ENCODE assay signal across 14 mouse cellular contexts in genomic region chr3:107062771-107063170, GRCm38 (mm10). TPM values are rescaled to one million over a fixed set of nuclear protein-coding genes. Genes with fewer than 3 reads are reported as not detected.
DNase-seq lines count a peak whose midpoint lies in the region; ATAC-seq and TF ChIP-seq lines count a peak whose summit lies in the region.
"Had no signal": no experiment of that assay in that cellular context is flagged by ENCODE, and none has a peak within 500 bp of the region (broad histone marks: within the 10 kb centered on the region; RNA-seq: fewer than 3 reads in every experiment).

No protein-coding gene starts in this region.

- no peaks in the 10 kb centered on the region for H3K4me1 ChIP-seq in kidney, embryonic 14.5 days (ENCODE audit: control insufficient read depth, insufficient read depth, low read length)
- H3K4me1 ChIP-seq in hindbrain, embryonic 13.5 days (replicated peaks) = 0 out of 2 replicates have a peak, but pooled peaks cover 6% of the 10 kb centered on the region
- H3K4me1 ChIP-seq: embryonic facial prominence, embryonic 12.5 days; hindbrain, embryonic 12.5 days; kidney, embryonic 15.5 days had no signal

- no peaks in the 10 kb centered on the region for H3K79me2 ChIP-seq in C2C12 (ENCODE audit: control insufficient read depth, insufficient read depth)

- no peaks in the 10 kb centered on the region for H3K36me3 ChIP-seq in kidney, embryonic 14.5 days (ENCODE audit: control insufficient read depth, insufficient read depth, low read length)
- H3K36me3 ChIP-seq in C2C12 (ENCODE audit: control insufficient read depth, insufficient read depth) = no peaks in the 10 kb centered on the region
- H3K36me3 ChIP-seq in hindbrain, embryonic 13.5 days = no peaks in the 10 kb centered on the region
- H3K36me3 ChIP-seq: embryonic facial prominence, embryonic 12.5 days; hindbrain, embryonic 12.5 days; kidney, embryonic 15.5 days had no signal

- ATAC-seq in kidney, embryonic 14.5 days (ENCODE audit: low FRiP score, low TSS enrichment) = 0 out of 2 replicates have a peak, but pooled peaks have one; percentile 39
- peak; percentile 90 for ATAC-seq in inflammation-experienced regulatory T-cells, adult 6 months
- no peak for ATAC-seq in hindbrain, embryonic 13.5 days (ENCODE audit: low FRiP score)
- ATAC-seq: forebrain, embryonic 13.5 days had no signal

- H3K79me3 ChIP-seq in C2C12 (ENCODE audit: low read depth) = no peaks in the 10 kb centered on the region

- 54% methylated on average over 1 of the region's 1 CpGs for WGBS in kidney, embryonic 14.5 days
- WGBS in hindbrain, embryonic 13.5 days = 77% methylated on average over 1 of the region's 1 CpGs

- TF ChIP-seq CTCF in C2C12 (IDR thresholded peaks at IDR 0.05; ENCODE audit: control insufficient read depth, insufficient read depth, insufficient read length) = no peak

- no peak overlapping the region for H3K27ac ChIP-seq in kidney, embryonic 14.5 days (ENCODE audit: low read depth, low read length)
- no peak overlapping the region for H3K27ac ChIP-seq in hindbrain, embryonic 13.5 days
- H3K27ac ChIP-seq: embryonic facial prominence, embryonic 12.5 days; forebrain, embryonic 13.5 days; hindbrain, embryonic 12.5 days had no signal

- H3K4me2 ChIP-seq in kidney, embryonic 14.5 days (replicated peaks; ENCODE audit: low read depth, low read length) = no peak overlapping the region
- H3K4me2 ChIP-seq in hindbrain, embryonic 13.5 days = no peak overlapping the region
- H3K4me2 ChIP-seq: embryonic facial prominence, embryonic 12.5 days; forebrain, embryonic 13.5 days; hindbrain, embryonic 12.5 days; kidney, embryonic 15.5 days had no signal

- H3K4me3 ChIP-seq in kidney, embryonic 14.5 days (ENCODE audit: low read length) = no peak overlapping the region
- no peak overlapping the region for H3K4me3 ChIP-seq in C2C12 (ENCODE audit: insufficient read depth, poor library complexity, severe bottlenecking)
- H3K4me3 ChIP-seq in hindbrain, embryonic 13.5 days = no peak overlapping the region
- H3K4me3 ChIP-seq: embryonic facial prominence, embryonic 12.5 days; forebrain, embryonic 13.5 days; hindbrain, embryonic 12.5 days; kidney, embryonic 15.5 days had no signal

- no peak overlapping the region for H3K9ac ChIP-seq in kidney, embryonic 14.5 days (ENCODE audit: low read depth, low read length)
- no peak overlapping the region for H3K9ac ChIP-seq in hindbrain, embryonic 13.5 days
- H3K9ac ChIP-seq: embryonic facial prominence, embryonic 12.5 days; forebrain, embryonic 13.5 days; hindbrain, embryonic 12.5 days; kidney, embryonic 15.5 days had no signal

- no peak for DNase-seq in kidney, adult 18-20 months
- peak; percentile 64 for DNase-seq in Muller cell, postnatal 12 days (ENCODE audit: inconsistent ontology term)
- DNase-seq in testis, postnatal 10 days (ENCODE audit: low spot score) = no peak
- DNase-seq: cerebellum, postnatal 10 days had no signal

- no peaks in the 10 kb centered on the region for H3K27me3 ChIP-seq in kidney, embryonic 14.5 days (ENCODE audit: control insufficient read depth, insufficient read depth, low read length)
- no peaks in the 10 kb centered on the region for H3K27me3 ChIP-seq in C2C12 (ENCODE audit: control insufficient read depth, insufficient read depth, insufficient read length)
- no peaks in the 10 kb centered on the region for H3K27me3 ChIP-seq in hindbrain, embryonic 13.5 days
- H3K27me3 ChIP-seq: embryonic facial prominence, embryonic 12.5 days; forebrain, embryonic 13.5 days; hindbrain, embryonic 12.5 days; kidney, embryonic 15.5 days had no signal

- no peak overlapping the region for H3ac ChIP-seq in C2C12 (ENCODE audit: control insufficient read depth, insufficient read length, low read depth)

- no peaks in the 10 kb centered on the region for H3K9me3 ChIP-seq in kidney, embryonic 14.5 days (ENCODE audit: control insufficient read depth, low read length)
- no peaks in the 10 kb centered on the region for H3K9me3 ChIP-seq in hindbrain, embryonic 13.5 days
- H3K9me3 ChIP-seq: embryonic facial prominence, embryonic 12.5 days; forebrain, embryonic 13.5 days; hindbrain, embryonic 12.5 days; kidney, embryonic 15.5 days had no signal

TF ChIP-seq in C2C12, 6 proteins besides CTCF, POLR2A, EP300 and RAD21:
- TF ChIP-seq CEBPB (IDR thresholded peaks at IDR 0.05; ENCODE audit: low read depth) (peak; percentile 53), USF1 (IDR thresholded peaks at IDR 0.05; ENCODE audit: low read depth) (peak; percentile 96), FOSL1 (IDR thresholded peaks at IDR 0.05; ENCODE audit: insufficient read depth, low read length, poor library complexity, severe bottlenecking) (peak; percentile 98), MYOG (IDR thresholded peaks at IDR 0.05; ENCODE audit: control insufficient read depth, extremely low read depth, insufficient read length) (no peak), MAX (IDR thresholded peaks at IDR 0.05) (peak; percentile 63), MYOD1 (IDR thresholded peaks at IDR 0.05; ENCODE audit: control insufficient read depth, insufficient read length, low read depth) (peak; percentile 87)

RNA-seq across cellular contexts. Expression of gene Kcna3, which starts 26.8 kb away (rescaled TPM):
- polyA plus RNA-seq in kidney, embryonic 14.5 days (2014; fragmentation: Nextera tagmentation; extraction: Ambion mirVana) = 0.91 and 1.6 TPM in 2 replicates
- 0.04 TPM for polyA plus RNA-seq in C2C12 (2012; fragmentation: generic; extraction: Trizol)
- polyA plus RNA-seq in inflammation-experienced regulatory T-cells, adult 6 months (2017; shearing (Covaris generic)) = 10 to 100 TPM in 2 of 3 experiments, 1 to 10 TPM in 1; 9.4 to 18.5 (median 14.0) TPM
- 6.8 and 7.1 TPM in 2 replicates for polyA plus RNA-seq in hindbrain, embryonic 13.5 days (2015; fragmentation: Nextera tagmentation; extraction: Ambion mirVana)

RNA-seq across cellular contexts. Expression of gene Kcna2, which starts 38.2 kb away (rescaled TPM):
- polyA plus RNA-seq in kidney, embryonic 14.5 days (2014; fragmentation: Nextera tagmentation; extraction: Ambion mirVana) = 0.08 and 0.20 TPM in 2 replicates
- polyA plus RNA-seq in C2C12 (2012; fragmentation: generic; extraction: Trizol) = not detected
- polyA plus RNA-seq in inflammation-experienced regulatory T-cells, adult 6 months (2017; shearing (Covaris generic)) = under 1 TPM; 0.06 to 0.38 (median 0.28) TPM
- polyA plus RNA-seq in hindbrain, embryonic 13.5 days (2015; fragmentation: Nextera tagmentation; extraction: Ambion mirVana) = 1.2 and 1.3 TPM in 2 replicates
- polyA plus RNA-seq: limb, embryonic 11.5 days; testis, adult 2 months had no signal
